Mouse (Mus musculus) brain, embryonic 14.5 days (tissue): ENCODE measurements around the gene Sh3d19. TPM values are rescaled to one million over a fixed set of nuclear protein-coding genes. Genes with fewer than 3 reads are reported as not detected.

Experiments used
- DNase-seq: peaks from one replicate; pipeline ENCODE4 v3.0.0-alpha.2; 2011; ENCODE audit warnings: low read depth
- CTCF ChIP-seq: fragments of 200-500 bp; IDR thresholded peaks from 2 replicates; pipeline ENCODE4 v1.5.1; 2012; ENCODE audit warnings: inconsistent platforms, mild to moderate bottlenecking, moderate library complexity, borderline replicate concordance; ENCODE audit not compliant: insufficient read depth, insufficient read length; ENCODE audit errors: extremely low read depth
- POLR2A ChIP-seq: fragments of 200-500 bp; IDR thresholded peaks from 2 replicates; pipeline ENCODE4 v1.6.1; 2012; ENCODE audit warnings: mild to moderate bottlenecking, inconsistent platforms, borderline replicate concordance; ENCODE audit not compliant: poor library complexity, insufficient read depth, insufficient read length, severe bottlenecking; ENCODE audit errors: extremely low read depth
- polyA plus RNA-seq: library from polyadenylated mRNA; depleted of rRNA; stranded (reverse); fragments of >200 nt; gene quantifications from 2 replicates; pipeline ENCODE4 v1.2.3, GENCODE M21; 2012

The Sh3d19 gene
- polyA plus RNA-seq, 1 experiment: 19.4 TPM

- no peak for DNase-seq
- TF ChIP-seq CTCF (no peak), POLR2A (no peak)
Observed at GRCm38 (mm10) chr3:86108576-86108975, 137.7 kb downstream of the Sh3d19 start.

- no peak for DNase-seq
- TF ChIP-seq POLR2A (no peak), CTCF (no peak)
Observed at GRCm38 (mm10) chr3:86109099-86109498, 138.2 kb downstream of the Sh3d19 start.

- DNase-seq: peak; percentile 57
- TF ChIP-seq CTCF: peak; percentile 35; the same call in 1 of the 2 replicates
- no peak for TF ChIP-seq POLR2A
Observed at GRCm38 (mm10) chr3:86110077-86110476, 139.2 kb downstream of the Sh3d19 start.

GRCm38 (mm10) chr3:86112766-86113165 lies 141.9 kb downstream of the Sh3d19 start:
- TF ChIP-seq POLR2A (no peak), CTCF (no peak)
- DNase-seq: no peak

GRCm38 (mm10) chr3:86114659-86115338 lies 143.9 kb downstream of the Sh3d19 start:
- peak; percentile 60 for DNase-seq
- TF ChIP-seq POLR2A (no peak), CTCF (no peak)

- no peak for TF ChIP-seq POLR2A
- TF ChIP-seq CTCF: peak; percentile 37; the same call in 1 of the 2 replicates
- no peak for DNase-seq
Observed at GRCm38 (mm10) chr3:86116951-86117350, 146.0 kb downstream of the Sh3d19 start.

- TF ChIP-seq CTCF (no peak), POLR2A (no peak)
- DNase-seq: peak; percentile 18
Observed at GRCm38 (mm10) chr3:86119237-86119932, 148.5 kb downstream of the Sh3d19 start.

GRCm38 (mm10) chr3:86122156-86122555 lies 151.2 kb downstream of the Sh3d19 start:
- DNase-seq: no peak
- no peak for TF ChIP-seq CTCF
- TF ChIP-seq POLR2A: no peak

GRCm38 (mm10) chr3:86123251-86123746 lies 152.4 kb downstream of the Sh3d19 start:
- TF ChIP-seq POLR2A: no peak
- TF ChIP-seq CTCF: no peak
- no peak for DNase-seq

GRCm38 (mm10) chr3:86129757-86130156 lies 158.8 kb downstream of the Sh3d19 start:
- no peak for TF ChIP-seq POLR2A
- TF ChIP-seq CTCF: peak; percentile 76; the same call in 1 of the 2 replicates
- peak; percentile 76 for DNase-seq

- TF ChIP-seq CTCF (no peak), POLR2A (no peak)
Observed at GRCm38 (mm10) chr3:86134939-86135638, 164.2 kb downstream of the Sh3d19 start.

More at GRCm38 (mm10) chr3:86134939-86135638, 164.2 kb downstream of the Sh3d19 start:
- DNase-seq: no peak
